Comparison of ENCODE assay signal across 14 mouse cellular contexts in the genomic region with DNA sequence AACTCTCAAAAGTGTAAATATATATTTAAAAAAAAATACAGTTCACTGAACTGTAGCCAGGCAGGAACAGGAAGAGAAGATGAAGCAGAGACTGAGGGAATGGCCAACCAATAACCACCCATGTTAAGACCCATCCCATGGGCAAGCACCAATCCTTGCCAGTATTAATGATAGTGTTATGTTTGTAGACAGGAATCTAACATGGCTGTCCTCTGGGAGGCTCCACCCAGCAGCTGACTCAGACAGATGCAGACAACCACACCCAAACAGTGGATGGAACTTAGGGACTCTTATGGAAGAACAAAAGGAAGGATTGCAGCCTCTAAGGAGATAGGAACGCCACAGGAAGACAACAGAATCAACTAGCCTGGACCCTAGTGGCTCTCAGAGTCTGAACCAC.
"Had no signal": no experiment of that assay in that cellular context is flagged by ENCODE, and none has a peak within 500 bp of the region (broad histone marks: within the 10 kb centered on the region; RNA-seq: fewer than 3 reads in every experiment).

No protein-coding gene starts in this region.

- H3K27ac ChIP-seq: midbrain, embryonic 10.5 days; midbrain, embryonic 12.5 days; neural tube, embryonic 12.5 days; stomach, embryonic 15.5 days; stomach, postnatal 0 days had no signal

- DNase-seq: lung, adult 18-20 months; lung, embryonic 14.5 days; lung, postnatal 10 days; lung, postnatal 4 days; midbrain, embryonic 14.5 days; right cerebral cortex, postnatal 14 days; thymus, adult 2 months; thymus, postnatal 14 days; thymus, postnatal 36 days had no signal

- H3K4me3 ChIP-seq: midbrain, embryonic 10.5 days; midbrain, embryonic 12.5 days; neural tube, embryonic 12.5 days; stomach, embryonic 15.5 days had no signal
